Mouse (Mus musculus): Measurements from ENCODE around the gene Cldn15.

DNA sequence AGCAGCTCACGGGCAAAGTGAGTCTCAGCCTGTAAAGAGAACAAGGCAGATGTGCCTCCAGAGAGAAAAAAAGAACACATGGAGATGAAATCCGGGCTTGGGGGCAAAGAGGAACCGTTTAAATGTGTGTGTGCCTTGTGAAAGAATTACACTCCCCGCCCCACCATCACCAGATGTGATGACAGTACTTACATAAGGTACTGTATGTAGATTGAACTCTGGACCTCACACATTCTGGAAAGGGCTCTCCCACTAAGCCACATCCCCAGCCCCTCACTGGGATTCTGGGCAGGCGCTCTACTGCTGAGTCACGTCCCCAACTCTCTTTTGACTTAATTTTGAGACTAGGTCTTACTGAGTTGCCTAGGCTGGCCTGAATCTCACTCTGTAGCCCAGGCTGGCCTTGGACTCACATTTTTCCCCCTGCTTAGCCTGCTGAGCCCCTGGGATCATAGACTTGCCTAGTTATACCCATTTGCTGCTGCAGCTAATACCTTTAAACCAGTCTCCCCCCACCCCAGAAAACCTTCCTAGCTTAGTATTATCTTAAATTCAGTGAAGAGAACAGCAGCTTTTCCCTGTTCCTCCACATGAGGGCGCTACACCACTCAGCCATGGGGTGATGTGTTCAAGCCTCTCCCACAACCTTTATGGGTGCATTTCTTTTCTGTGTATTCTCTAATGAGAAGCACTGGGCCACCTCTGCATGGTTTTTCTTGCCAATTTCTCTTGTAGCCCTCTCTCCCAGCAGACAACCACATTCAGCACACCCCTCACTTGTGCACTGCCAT, 30.3 kb upstream of the Cldn15 start:
- peak; percentile 39; the same call in 1 of the 2 replicates for TF ChIP-seq CTCF (IDR thresholded peaks at IDR 0.05; ENCODE audit: extremely low read depth, insufficient read depth, low read length)
- no peak for TF ChIP-seq POLR2A (IDR thresholded peaks at IDR 0.05; ENCODE audit: extremely low read depth, insufficient read depth, low read length)
